Mouse (Mus musculus) intestine, postnatal 0 days (tissue): ENCODE measurements at regions not wholly inside any gene's neighbourhood (a gene's known extent, or its start where the extent isn't known, plus 50 kb on each side); places are given as distances from the start of the nearest gene placed in this dataset.
A peak's percentile ranks its signal among the peaks of the same experiment; 100 is the strongest.

Source experiments
- ATAC-seq: fragments of 200-750 bp; cut with Nextera tagmentation; 2 replicates; pipeline ENCODE4 v1.8.0; 2017; ENCODE audit warnings: mild to moderate bottlenecking, moderate TSS enrichment, moderate library complexity
- H3K27ac ChIP-seq: fragments of 300-500 bp; sonication (generic); 2 replicates; pipeline ENCODE4 v1.5.1; 2014; ENCODE audit warnings: mild to moderate bottlenecking, low read depth, low read length, moderate library complexity
- H3K27me3 ChIP-seq: fragments of 300-500 bp; sonication (generic); replicated peaks from 2 replicates; pipeline ENCODE4 v1.6.1; 2014; ENCODE audit warnings: low read length, mixed read lengths; ENCODE audit not compliant: control insufficient read depth, insufficient read depth
- H3K36me3 ChIP-seq: fragments of 300-500 bp; sonication (generic); 2 replicates; pipeline ENCODE4 v1.6.1; 2014; ENCODE audit warnings: mild to moderate bottlenecking, moderate library complexity; ENCODE audit not compliant: control insufficient read depth, insufficient read depth
- H3K4me1 ChIP-seq: fragments of 300-500 bp; sonication (generic); replicated peaks from 2 replicates; pipeline ENCODE4 v1.6.1; 2014; ENCODE audit warnings: antibody characterized with exemption, low read length, mixed read lengths; ENCODE audit not compliant: control insufficient read depth, insufficient read depth
- H3K4me2 ChIP-seq: fragments of 300-500 bp; sonication (generic); replicated peaks from 2 replicates; pipeline ENCODE4 v1.6.1; 2014; ENCODE audit warnings: low read depth, mild to moderate bottlenecking, moderate library complexity
- H3K4me3 ChIP-seq: fragments of 300-500 bp; sonication (generic); 2 replicates; pipeline ENCODE4 v1.5.1; 2014; ENCODE audit warnings: low read depth, low read length
- H3K9ac ChIP-seq: fragments of 300-500 bp; sonication (generic); 2 replicates; pipeline ENCODE4 v1.6.1; 2014; ENCODE audit warnings: mild to moderate bottlenecking, low read depth, low read length
- H3K9me3 ChIP-seq: fragments of 300-500 bp; sonication (generic); 2 replicates; pipeline ENCODE4 v1.6.1; 2016; ENCODE audit warnings: mixed run types; ENCODE audit not compliant: control insufficient read depth
- CTCF ChIP-seq: sonication (generic); IDR thresholded peaks from 2 replicates; pipeline ENCODE4 v1.5.1; 2016; ENCODE audit warnings: low read depth, mild to moderate bottlenecking, control low read depth, antibody characterized with exemption, moderate library complexity
- WGBS: fragments of 180-500 bp; shearing (Covaris S2); extraction: QIAGEN DNeasy Blood & Tissue Kit; methylation state at CpG from one replicate; pipeline ENCODE4 v1.1.7; 2014; 5-methylcytosine and 5-hydroxymethylcytosine counted together

- no peaks in the 10 kb centered on the region for H3K36me3 ChIP-seq
- ATAC-seq: no peak
- no peak overlapping the region for H3K4me3 ChIP-seq
- H3K9me3 ChIP-seq: no peaks in the 10 kb centered on the region
- no peaks in the 10 kb centered on the region for H3K4me1 ChIP-seq
- no peaks in the 10 kb centered on the region for H3K27me3 ChIP-seq
- H3K27ac ChIP-seq: no peak overlapping the region
- H3K4me2 ChIP-seq: no peak overlapping the region
- 63% methylated on average over 10 of the region's 10 CpGs for WGBS
- no peak for TF ChIP-seq CTCF
- H3K9ac ChIP-seq: no peak overlapping the region
Measured at GRCm38 (mm10) chr1:73828996-73829395, 295.3 kb downstream of the Tns1 start.

GRCm38 (mm10) chr1:73826243-73826930 is 297.9 kb downstream of the Tns1 start:
- H3K4me1 ChIP-seq: no peaks in the 10 kb centered on the region; the same call in 1 of the 2 replicates
- H3K9me3 ChIP-seq: no peaks in the 10 kb centered on the region
- H3K27ac ChIP-seq: no peak overlapping the region
- no peaks in the 10 kb centered on the region for H3K36me3 ChIP-seq
- no peaks in the 10 kb centered on the region for H3K27me3 ChIP-seq
- 39% methylated on average over 15 of the region's 15 CpGs for WGBS
- ATAC-seq: 0 out of 2 replicates have a peak, but pooled peaks have one; percentile 47
- peak; percentile 98 for TF ChIP-seq CTCF
- H3K4me2 ChIP-seq: 0 out of 2 replicates have a peak overlapping the region, but pooled peaks have one; percentile 30
- H3K9ac ChIP-seq: no peak overlapping the region
- H3K4me3 ChIP-seq: no peak overlapping the region; the same call in 1 of the 2 replicates

- H3K9me3 ChIP-seq: no peaks in the 10 kb centered on the region
- H3K9ac ChIP-seq: no peak overlapping the region
- no peaks in the 10 kb centered on the region for H3K36me3 ChIP-seq
- H3K4me3 ChIP-seq: no peak overlapping the region
- no peak for TF ChIP-seq CTCF
- no peaks in the 10 kb centered on the region; the same call in 1 of the 2 replicates for H3K4me1 ChIP-seq
- no peak overlapping the region for H3K27ac ChIP-seq
- no peak for ATAC-seq
- 74% methylated on average over 8 of the region's 8 CpGs for WGBS
- no peak overlapping the region for H3K4me2 ChIP-seq
- no peaks in the 10 kb centered on the region for H3K27me3 ChIP-seq
Measured at GRCm38 (mm10) chr1:73824406-73825184, 299.7 kb downstream of the Tns1 start.

- Histone ChIP-seq H3K27me3 (no peaks in the 10 kb centered on the region), H3K36me3 (no peaks in the 10 kb centered on the region), H3K4me1 (no peaks in the 10 kb centered on the region; the same call in 1 of the 2 replicates), H3K4me2 (no peak overlapping the region), H3K27ac (no peak overlapping the region), H3K9me3 (no peaks in the 10 kb centered on the region), H3K4me3 (no peak overlapping the region), H3K9ac (no peak overlapping the region)
- no peak for ATAC-seq
- TF ChIP-seq CTCF: no peak
- 75% methylated on average over 10 of the region's 10 CpGs for WGBS
Measured at GRCm38 (mm10) chr1:73823726-73824125, 300.5 kb downstream of the Tns1 start.

GRCm38 (mm10) chr1:73822616-73823015 is 301.6 kb downstream of the Tns1 start:
- H3K9me3 ChIP-seq: no peaks in the 10 kb centered on the region
- H3K9ac ChIP-seq: no peak overlapping the region
- H3K27ac ChIP-seq: no peak overlapping the region
- H3K27me3 ChIP-seq: no peaks in the 10 kb centered on the region
- H3K4me2 ChIP-seq: no peak overlapping the region
- H3K4me1 ChIP-seq: no peaks in the 10 kb centered on the region; the same call in 1 of the 2 replicates
- no peak for TF ChIP-seq CTCF
- 53% methylated on average over 6 of the region's 6 CpGs for WGBS
- no peak overlapping the region for H3K4me3 ChIP-seq
- no peaks in the 10 kb centered on the region for H3K36me3 ChIP-seq
- no peak for ATAC-seq

- Histone ChIP-seq H3K27ac (no peak overlapping the region), H3K9me3 (no peaks in the 10 kb centered on the region), H3K36me3 (no peaks in the 10 kb centered on the region), H3K27me3 (no peaks in the 10 kb centered on the region), H3K4me3 (no peak overlapping the region), H3K4me2 (no peak overlapping the region), H3K4me1 (no peaks in the 10 kb centered on the region; the same call in 1 of the 2 replicates), H3K9ac (no peak overlapping the region)
- no peak for TF ChIP-seq CTCF
- WGBS: 65% methylated on average over 7 of the region's 7 CpGs
- ATAC-seq: no peak
Measured at GRCm38 (mm10) chr1:73820701-73821100, 303.5 kb downstream of the Tns1 start.
